ENCODE assay signal across 15 mouse cellular contexts in genomic region chr3:102525856-102526255, GRCm38 (mm10). TPM values are rescaled to one million over a fixed set of nuclear protein-coding genes. Genes with fewer than 3 reads are reported as not detected.
DNase-seq lines count a peak whose midpoint lies in the region; ATAC-seq and TF ChIP-seq lines count a peak whose summit lies in the region.
"Had no signal": no experiment of that assay in that cellular context is flagged by ENCODE, and none has a peak within 500 bp of the region (broad histone marks: within the 10 kb centered on the region; RNA-seq: fewer than 3 reads in every experiment).

No protein-coding gene starts in this region.

- TF ChIP-seq EP300 in liver, postnatal 0 days (IDR thresholded peaks at IDR 0.05; ENCODE audit: low read depth) = no peak

- intact Hi-C loops in heart, postnatal 14 days (cut with DNase I) = no loop called here

- TF ChIP-seq CTCF in liver, postnatal 0 days (IDR thresholded peaks at IDR 0.05; ENCODE audit: low read depth) = no peak

- no peaks in the 10 kb centered on the region for H3K27me3 ChIP-seq in midbrain, embryonic 15.5 days (replicated peaks)
- no peaks in the 10 kb centered on the region for H3K27me3 ChIP-seq in midbrain, embryonic 11.5 days (ENCODE audit: control insufficient read depth, insufficient read depth, low read length)
- H3K27me3 ChIP-seq in limb, embryonic 10.5 days (ENCODE audit: low read depth, poor library complexity, severe bottlenecking) = no peaks in the 10 kb centered on the region
- H3K27me3 ChIP-seq in liver, postnatal 0 days (ENCODE audit: insufficient read depth, low read length) = no peaks in the 10 kb centered on the region
- H3K27me3 ChIP-seq: megakaryocyte, embryonic 14.5 days had no signal

- peak; percentile 94 for DNase-seq in heart, adult 11 months
- no peak for DNase-seq in heart, postnatal 14 days
- no peak for DNase-seq in midbrain, embryonic 11.5 days (ENCODE audit: low spot score, missing footprints)
- DNase-seq in limb, embryonic 10.5 days (ENCODE audit: low spot score) = no peak
- no peak for DNase-seq in adrenal gland, postnatal 36 days
- no peak for DNase-seq in liver, postnatal 0 days
- DNase-seq: cerebellum, postnatal 25 days; forebrain, postnatal 0 days; kidney, adult 9 months had no signal

- H3K4me3 ChIP-seq in midbrain, embryonic 15.5 days = no peak overlapping the region
- H3K4me3 ChIP-seq in midbrain, embryonic 11.5 days (ENCODE audit: low read depth, low read length) = no peak overlapping the region
- H3K4me3 ChIP-seq in limb, embryonic 10.5 days = no peak overlapping the region
- H3K4me3 ChIP-seq in liver, postnatal 0 days (ENCODE audit: low read depth, low read length) = no peak overlapping the region
- H3K4me3 ChIP-seq: erythroblast, embryonic 14.5 days; megakaryocyte, embryonic 14.5 days had no signal

- H3K9ac ChIP-seq in midbrain, embryonic 15.5 days = no peak overlapping the region
- no peak overlapping the region for H3K9ac ChIP-seq in midbrain, embryonic 11.5 days (ENCODE audit: low read length)
- H3K9ac ChIP-seq in liver, postnatal 0 days (replicated peaks) = no peak overlapping the region
- H3K9ac ChIP-seq: forebrain, postnatal 0 days had no signal

- no peak for ATAC-seq in midbrain, embryonic 15.5 days (replicated peaks)
- ATAC-seq in midbrain, embryonic 11.5 days (ENCODE audit: low FRiP score) = no peak
- no peak for ATAC-seq in inflammation-experienced regulatory T-cells, adult 6 months
- ATAC-seq in liver, postnatal 0 days = no peak
- ATAC-seq: forebrain, postnatal 0 days; hindbrain, postnatal 0 days had no signal

- no peak overlapping the region for H3K27ac ChIP-seq in midbrain, embryonic 15.5 days
- no peak overlapping the region for H3K27ac ChIP-seq in midbrain, embryonic 11.5 days (ENCODE audit: low read depth, low read length)
- H3K27ac ChIP-seq in limb, embryonic 10.5 days = peak overlapping the region; percentile 77
- H3K27ac ChIP-seq in liver, postnatal 0 days (ENCODE audit: low read depth) = no peak overlapping the region
- H3K27ac ChIP-seq: hindbrain, postnatal 0 days had no signal

- H3K36me3 ChIP-seq in midbrain, embryonic 15.5 days (replicated peaks) = no peaks in the 10 kb centered on the region
- no peaks in the 10 kb centered on the region for H3K36me3 ChIP-seq in midbrain, embryonic 11.5 days (ENCODE audit: control insufficient read depth, insufficient read depth, low read length)
- H3K36me3 ChIP-seq in limb, embryonic 10.5 days = no peaks in the 10 kb centered on the region
- H3K36me3 ChIP-seq in liver, postnatal 0 days (replicated peaks; ENCODE audit: insufficient read depth, low read length) = no peaks in the 10 kb centered on the region

- no peaks in the 10 kb centered on the region for H3K4me1 ChIP-seq in midbrain, embryonic 15.5 days
- no peaks in the 10 kb centered on the region for H3K4me1 ChIP-seq in midbrain, embryonic 11.5 days (ENCODE audit: control insufficient read depth, insufficient read depth, low read length)
- H3K4me1 ChIP-seq in limb, embryonic 10.5 days = peaks cover 38% of the 10 kb centered on the region
- no peaks in the 10 kb centered on the region for H3K4me1 ChIP-seq in liver, postnatal 0 days (ENCODE audit: insufficient read depth)
- H3K4me1 ChIP-seq: megakaryocyte, embryonic 14.5 days had no signal

- H3K4me2 ChIP-seq in midbrain, embryonic 15.5 days = 0 out of 2 replicates have a peak overlapping the region, but pooled peaks have one; percentile 9
- no peak overlapping the region for H3K4me2 ChIP-seq in midbrain, embryonic 11.5 days
- no peak overlapping the region for H3K4me2 ChIP-seq in liver, postnatal 0 days (ENCODE audit: low read depth, low read length)

- H3K9me3 ChIP-seq in midbrain, embryonic 15.5 days = no peaks in the 10 kb centered on the region
- H3K9me3 ChIP-seq in midbrain, embryonic 11.5 days (ENCODE audit: control insufficient read depth, low read length) = no peaks in the 10 kb centered on the region
- H3K9me3 ChIP-seq in limb, embryonic 10.5 days (replicated peaks) = no peaks in the 10 kb centered on the region
- H3K9me3 ChIP-seq in liver, postnatal 0 days (ENCODE audit: low read length) = no peaks in the 10 kb centered on the region

- 74% methylated on average over 8 of the region's 8 CpGs for WGBS in midbrain, embryonic 15.5 days
- WGBS in midbrain, embryonic 11.5 days = 75% methylated on average over 8 of the region's 8 CpGs
- 78% methylated on average over 8 of the region's 8 CpGs for WGBS in limb, embryonic 10.5 days
- WGBS in liver, postnatal 0 days (ENCODE audit: insufficient replicate concordance) = 64% methylated on average over 8 of the region's 8 CpGs

RNA-seq across cellular contexts. Expression of gene Ngf, which starts 56.1 kb away (rescaled TPM):
- 1 to 10 TPM; 5.1 to 5.7 TPM for total RNA-seq in heart, postnatal 14 days (2021)
- polyA plus RNA-seq in midbrain, embryonic 15.5 days (2015; fragmentation: Nextera tagmentation; extraction: Ambion mirVana) = 0.46 and 0.64 TPM in 2 replicates
- 0.33 and 1.0 TPM in 2 replicates for polyA plus RNA-seq in midbrain, embryonic 11.5 days (2014; fragmentation: Nextera tagmentation; extraction: Ambion mirVana)
- polyA plus RNA-seq in limb, embryonic 10.5 days (2016; fragmentation: Nextera tagmentation; extraction: Ambion mirVana) = 0.87 and 2.7 TPM in 2 replicates
- polyA plus RNA-seq in inflammation-experienced regulatory T-cells, adult 6 months (2017; shearing (Covaris generic)) = under 1 TPM in 1 of 3 experiments, not detected in 2; 0.51 TPM
- total RNA-seq in adrenal gland, postnatal 36 days (2021) = 1 to 10 TPM; 1.8 to 3.2 TPM
- 0.56 and 0.92 TPM in 2 replicates for polyA plus RNA-seq in liver, postnatal 0 days (2015; fragmentation: Nextera tagmentation; extraction: Ambion mirVana)
- total RNA-seq: neutrophil, adult 5-6 weeks had no signal
- polyA plus RNA-seq: erythroblast, embryonic 14.5 days had no signal
